Mouse (Mus musculus): ENCODE results near the gene Prmt9. TPM values are rescaled to one million over a fixed set of nuclear protein-coding genes. Genes with fewer than 3 reads are reported as not detected.

The Prmt9 gene
- polyA plus RNA-seq, 1 experiment from 2014 or later, result 25.6 TPM

- Histone ChIP-seq H3K27me3 (no peaks in the 10 kb centered on the region), H3K9ac (replicated peaks) (no peak overlapping the region), H3K4me3 (no peak overlapping the region), H3K4me2 (replicated peaks) (no peak overlapping the region), H3K36me3 (no peaks in the 10 kb centered on the region), H3K4me1 (no peaks in the 10 kb centered on the region), H3K9me3 (no peaks in the 10 kb centered on the region), H3K27ac (replicated peaks) (no peak overlapping the region)
- no peak for ATAC-seq (replicated peaks)
- WGBS, result 81% methylated on average over 12 of the region's 12 CpGs
Observed at GRCm38 (mm10) chr8:77536821-77537220, 12.4 kb upstream of the Prmt9 start.

- Histone ChIP-seq H3K9ac (replicated peaks) (no peak overlapping the region), H3K27ac (replicated peaks) (no peak overlapping the region), H3K4me2 (replicated peaks) (no peak overlapping the region), H3K4me3 (no peak overlapping the region), H3K9me3 (no peaks in the 10 kb centered on the region), H3K4me1 (no peaks in the 10 kb centered on the region), H3K36me3 (no peaks in the 10 kb centered on the region), H3K27me3 (no peaks in the 10 kb centered on the region)
- WGBS, result 95% methylated on average over 1 of the region's 1 CpGs
- ATAC-seq (replicated peaks), result no peak
Observed at GRCm38 (mm10) chr8:77538256-77538655, 10.9 kb upstream of the Prmt9 start.

- WGBS, result 92% methylated on average over 6 of the region's 6 CpGs
- no peak overlapping the region for H3K27ac ChIP-seq (replicated peaks)
- H3K4me2 ChIP-seq (replicated peaks), result no peak overlapping the region
- no peak overlapping the region for H3K4me3 ChIP-seq
- no peaks in the 10 kb centered on the region for H3K9me3 ChIP-seq
- no peak overlapping the region for H3K9ac ChIP-seq (replicated peaks)
- H3K27me3 ChIP-seq, result no peaks in the 10 kb centered on the region
- H3K36me3 ChIP-seq, result no peaks in the 10 kb centered on the region
- ATAC-seq (replicated peaks), result no peak
- no peaks in the 10 kb centered on the region for H3K4me1 ChIP-seq
Observed at GRCm38 (mm10) chr8:77543152-77543777, 5.9 kb upstream of the Prmt9 start.

- Histone ChIP-seq H3K4me1 (peaks cover 5% of the 10 kb centered on the region), H3K27ac (replicated peaks) (no peak overlapping the region), H3K9me3 (no peaks in the 10 kb centered on the region), H3K4me3 (no peak overlapping the region), H3K27me3 (no peaks in the 10 kb centered on the region), H3K4me2 (replicated peaks) (no peak overlapping the region), H3K9ac (replicated peaks) (no peak overlapping the region), H3K36me3 (no peaks in the 10 kb centered on the region)
- WGBS, result 70% methylated on average over 3 of the region's 3 CpGs
- no peak for ATAC-seq (replicated peaks)
Observed at GRCm38 (mm10) chr8:77544428-77544827, 4.8 kb upstream of the Prmt9 start.

DNA sequence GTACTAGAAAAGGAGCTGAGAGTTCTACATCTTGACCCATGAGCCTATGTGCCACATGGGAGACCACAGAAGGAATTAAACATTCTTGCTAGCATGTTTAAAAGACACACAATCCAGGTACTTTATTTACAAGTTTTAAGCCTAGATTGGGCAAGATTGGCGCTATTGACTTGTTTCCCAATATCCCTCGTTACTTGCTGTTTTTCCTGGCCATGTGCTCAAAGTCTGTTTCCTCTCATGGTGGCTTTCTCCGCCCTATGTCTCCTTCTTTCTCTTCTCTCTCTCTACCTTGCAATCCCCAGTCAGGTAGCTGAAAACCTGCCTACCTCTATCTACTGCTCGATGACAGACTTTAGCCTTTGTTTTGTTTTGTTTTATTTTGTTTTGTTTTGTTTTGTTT lies 3.6 kb upstream of the Prmt9 start:
- 93% methylated on average over 4 of the region's 4 CpGs for WGBS
- Histone ChIP-seq H3K27ac (replicated peaks) (no peak overlapping the region), H3K4me2 (replicated peaks) (no peak overlapping the region), H3K4me3 (no peak overlapping the region), H3K36me3 (no peaks in the 10 kb centered on the region), H3K27me3 (no peaks in the 10 kb centered on the region), H3K9me3 (no peaks in the 10 kb centered on the region), H3K9ac (replicated peaks) (no peak overlapping the region), H3K4me1 (peaks cover 13% of the 10 kb centered on the region)
- no peak for ATAC-seq (replicated peaks)

DNA sequence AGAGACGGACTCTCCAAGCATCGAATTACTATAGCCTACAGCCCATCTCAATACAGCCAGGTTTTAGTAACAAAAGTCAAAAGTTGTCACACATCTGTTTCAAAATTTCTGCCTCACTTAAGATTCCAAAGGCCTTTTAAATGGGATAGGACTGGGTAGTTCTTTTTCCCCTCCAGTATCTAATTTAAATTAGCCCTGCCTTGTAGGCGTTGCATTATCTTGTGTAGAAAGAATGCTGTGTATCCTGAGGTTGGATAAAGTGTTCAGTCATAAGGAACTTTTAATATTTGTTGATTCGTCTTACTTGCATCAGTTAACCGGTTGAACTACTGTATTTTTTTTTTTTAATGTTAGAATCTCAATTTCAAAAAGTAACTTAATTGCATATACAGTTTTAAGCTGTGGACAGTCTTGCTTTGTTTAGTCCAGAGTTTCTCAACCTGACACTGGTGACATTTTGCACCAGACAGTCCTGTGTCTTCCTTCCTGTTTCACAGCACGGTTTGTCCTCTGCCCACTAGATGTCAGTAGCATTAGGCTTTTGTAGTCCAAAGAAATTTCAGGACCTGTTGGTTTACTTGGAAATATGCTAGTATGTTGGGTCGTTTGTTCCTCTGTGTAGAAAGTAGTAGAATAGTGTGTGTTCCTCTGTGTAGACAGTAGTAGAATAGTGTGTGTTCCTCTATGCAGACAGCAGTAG lies 834 bp downstream of the Prmt9 start:
- Histone ChIP-seq H3K4me2 (replicated peaks) (peak overlapping the region; percentile 49), H3K4me1 (peaks cover 20% of the 10 kb centered on the region), H3K9ac (replicated peaks) (peak overlapping the region; percentile 93), H3K27me3 (no peaks in the 10 kb centered on the region), H3K27ac (replicated peaks) (no peak overlapping the region), H3K9me3 (no peaks in the 10 kb centered on the region), H3K36me3 (peaks cover 21% of the 10 kb centered on the region), H3K4me3 (peak overlapping the region; percentile 74)
- WGBS, result 24% methylated on average over 7 of the region's 7 CpGs
- no peak for ATAC-seq (replicated peaks)

GRCm38 (mm10) chr8:77552491-77552890 lies 3.3 kb downstream of the Prmt9 start:
- peaks cover 35% of the 10 kb centered on the region for H3K36me3 ChIP-seq
- over 99% methylated on average over 3 of the region's 3 CpGs for whole genome bisulfite sequencing
- no peak for ATAC-seq (replicated peaks)

GRCm38 (mm10) chr8:77561441-77561840 lies 12.2 kb downstream of the Prmt9 start:
- H3K36me3 ChIP-seq, result peaks cover 59% of the 10 kb centered on the region

More at GRCm38 (mm10) chr8:77552491-77552890, 3.3 kb downstream of the Prmt9 start:
- H3K4me3 ChIP-seq, result no peak overlapping the region
- no peak overlapping the region for H3K27ac ChIP-seq (replicated peaks)
- H3K4me1 ChIP-seq, result peaks cover 20% of the 10 kb centered on the region
- no peaks in the 10 kb centered on the region for H3K9me3 ChIP-seq
- H3K9ac ChIP-seq (replicated peaks), result no peak overlapping the region
- no peak overlapping the region for H3K4me2 ChIP-seq (replicated peaks)
- H3K27me3 ChIP-seq, result no peaks in the 10 kb centered on the region

GRCm38 (mm10) chr8:77574229-77574628 lies 25.0 kb downstream of the Prmt9 start:
- H3K4me2 ChIP-seq (replicated peaks), result no peak overlapping the region
- no peaks in the 10 kb centered on the region for H3K27me3 ChIP-seq
- H3K4me3 ChIP-seq, result no peak overlapping the region
- ATAC-seq (replicated peaks), result no peak
- H3K9me3 ChIP-seq, result no peaks in the 10 kb centered on the region
- 90% methylated on average over 5 of the region's 5 CpGs for WGBS
- H3K4me1 ChIP-seq, result no peaks in the 10 kb centered on the region
- H3K27ac ChIP-seq (replicated peaks), result no peak overlapping the region
- H3K36me3 ChIP-seq, result peaks cover 18% of the 10 kb centered on the region
- no peak overlapping the region for H3K9ac ChIP-seq (replicated peaks)

More at GRCm38 (mm10) chr8:77561441-77561840, 12.2 kb downstream of the Prmt9 start:
- H3K9ac ChIP-seq (replicated peaks), result no peak overlapping the region
- no peak overlapping the region for H3K4me3 ChIP-seq
- no peaks in the 10 kb centered on the region for H3K27me3 ChIP-seq
- no peaks in the 10 kb centered on the region for H3K9me3 ChIP-seq
- no peaks in the 10 kb centered on the region for H3K4me1 ChIP-seq
- H3K27ac ChIP-seq (replicated peaks), result no peak overlapping the region
- no peak overlapping the region for H3K4me2 ChIP-seq (replicated peaks)
- ATAC-seq (replicated peaks), result no peak
- 93% methylated on average over 3 of the region's 3 CpGs for WGBS

GRCm38 (mm10) chr8:77577674-77578073 lies 28.5 kb downstream of the Prmt9 start:
- Histone ChIP-seq H3K36me3 (peaks cover 27% of the 10 kb centered on the region), H3K4me1 (no peaks in the 10 kb centered on the region), H3K27me3 (no peaks in the 10 kb centered on the region), H3K27ac (replicated peaks) (no peak overlapping the region), H3K4me3 (no peak overlapping the region), H3K9me3 (no peaks in the 10 kb centered on the region), H3K4me2 (replicated peaks) (no peak overlapping the region), H3K9ac (replicated peaks) (no peak overlapping the region)
- no peak for ATAC-seq (replicated peaks)
- WGBS, result 96% methylated on average over 7 of the region's 7 CpGs

- Histone ChIP-seq H3K27me3 (no peaks in the 10 kb centered on the region), H3K36me3 (peaks cover 29% of the 10 kb centered on the region), H3K27ac (replicated peaks) (no peak overlapping the region), H3K4me1 (no peaks in the 10 kb centered on the region), H3K9me3 (no peaks in the 10 kb centered on the region), H3K4me3 (no peak overlapping the region), H3K4me2 (replicated peaks) (no peak overlapping the region), H3K9ac (replicated peaks) (no peak overlapping the region)
- ATAC-seq (replicated peaks), result no peak
- 88% methylated on average over 4 of the region's 4 CpGs for WGBS
Observed at GRCm38 (mm10) chr8:77584174-77584573, 35.0 kb downstream of the Prmt9 start.

- no peak for ATAC-seq (replicated peaks)
- Histone ChIP-seq H3K27me3 (no peaks in the 10 kb centered on the region), H3K4me3 (peak overlapping the region; percentile 70), H3K9ac (replicated peaks) (peak overlapping the region; percentile 61), H3K36me3 (peaks cover 10% of the 10 kb centered on the region), H3K9me3 (no peaks in the 10 kb centered on the region), H3K4me1 (peaks cover 22% of the 10 kb centered on the region), H3K27ac (replicated peaks) (no peak overlapping the region), H3K4me2 (replicated peaks) (peak overlapping the region; percentile 76)
- 8% methylated on average over 7 of the region's 7 CpGs for WGBS
Observed at GRCm38 (mm10) chr8:77609621-77610020, 60.4 kb downstream of the Prmt9 start.

All from forebrain, embryonic 15.5 days (tissue).